Mouse (Mus musculus) adrenal gland (tissue): ENCODE measurements around the gene Tpcn2.

Source experiments
- intact Hi-C: fragments of 180-260 bp; cut with DNase I; formaldehyde crosslinking; loops from one replicate; pipeline ENCODE4 v1.15.1; 2025

The Tpcn2 gene

GRCm38 (mm10) chr7:145299562-145300320 lies 15.9 kb upstream of the Tpcn2 start:
- intact Hi-C loops: no loop called here

- intact Hi-C loops: no loop called here
These were observed 15.1 kb upstream of the Tpcn2 start for GRCm38 (mm10) chr7:145298666-145299490.

GRCm38 (mm10) chr7:145293859-145294258 lies 10.0 kb upstream of the Tpcn2 start:
- intact Hi-C loops: no loop called here

GRCm38 (mm10) chr7:145292726-145293125 lies 8.9 kb upstream of the Tpcn2 start:
- intact Hi-C loops: no loop called here

GRCm38 (mm10) chr7:145291847-145292246 lies 8.0 kb upstream of the Tpcn2 start:
- intact Hi-C loops: no loop called here

- intact Hi-C loops: no loop called here
These were observed 5.5 kb upstream of the Tpcn2 start for GRCm38 (mm10) chr7:145289302-145289701.

- intact Hi-C loops: no loop called here
These were observed 3.6 kb upstream of the Tpcn2 start for GRCm38 (mm10) chr7:145287410-145287809.

- intact Hi-C loops: no loop called here
These were observed 1.7 kb upstream of the Tpcn2 start for GRCm38 (mm10) chr7:145285476-145285875.

GRCm38 (mm10) chr7:145284293-145284692 lies 482 bp upstream of the Tpcn2 start:
- intact Hi-C loops: no loop called here

- intact Hi-C loops: no loop called here
These were observed 770 bp downstream of the Tpcn2 start for GRCm38 (mm10) chr7:145283041-145283440.

- intact Hi-C loops: no loop called here
These were observed 2.4 kb downstream of the Tpcn2 start for GRCm38 (mm10) chr7:145281396-145281795.

- intact Hi-C loops: no loop called here
These were observed 8.3 kb downstream of the Tpcn2 start for GRCm38 (mm10) chr7:145275488-145275887.

GRCm38 (mm10) chr7:145270955-145271354 lies 12.9 kb downstream of the Tpcn2 start:
- intact Hi-C loops: no loop called here

- intact Hi-C loops: no loop called here
These were observed 14.9 kb downstream of the Tpcn2 start for GRCm38 (mm10) chr7:145268890-145269289.

- intact Hi-C loops: no loop called here
These were observed 17.8 kb downstream of the Tpcn2 start for GRCm38 (mm10) chr7:145266011-145266410.

GRCm38 (mm10) chr7:145264202-145264601 lies 19.6 kb downstream of the Tpcn2 start:
- intact Hi-C loops: no loop called here

GRCm38 (mm10) chr7:145256092-145256491 lies 27.7 kb downstream of the Tpcn2 start:
- intact Hi-C loops: no loop called here

- intact Hi-C loops: no loop called here
These were observed 29.7 kb downstream of the Tpcn2 start for GRCm38 (mm10) chr7:145253986-145254630.

- intact Hi-C loops: no loop called here
These were observed 30.9 kb downstream of the Tpcn2 start for GRCm38 (mm10) chr7:145252715-145253476.

- intact Hi-C loops: no loop called here
These were observed 33.6 kb downstream of the Tpcn2 start for GRCm38 (mm10) chr7:145250225-145250624.

- intact Hi-C loops: no loop called here
These were observed 34.9 kb downstream of the Tpcn2 start for GRCm38 (mm10) chr7:145248911-145249310.
